8 mouse cellular contexts compared by ENCODE assay signal in genomic region chr1:59163030-59163461, GRCm38 (mm10). TPM values are rescaled to one million over a fixed set of nuclear protein-coding genes. Genes with fewer than 3 reads are reported as not detected.
DNase-seq lines count a peak whose midpoint lies in the region; ATAC-seq and TF ChIP-seq lines count a peak whose summit lies in the region.

Mpp4 (minus strand) TSS chr1:59163389.

- peak within 1 kb of the TSS; percentile 78 for H3K27ac ChIP-seq in cerebellum, adult 2 months (ENCODE audit: insufficient read depth, low read length)
- H3K27ac ChIP-seq in kidney, embryonic 15.5 days: no peak within 1 kb of the TSS
- no peak within 1 kb of the TSS for H3K27ac ChIP-seq in liver, postnatal 0 days (ENCODE audit: low read depth)

- H3K4me1 ChIP-seq in cerebellum, adult 2 months (ENCODE audit: control insufficient read depth, insufficient read depth, low read length): peaks cover 44% of the 10 kb centered on the region
- H3K4me1 ChIP-seq in kidney, embryonic 15.5 days: peaks cover 3% of the 10 kb centered on the region
- H3K4me1 ChIP-seq in liver, postnatal 0 days (ENCODE audit: insufficient read depth): no peaks in the 10 kb centered on the region

- no peak for ATAC-seq in kidney, embryonic 15.5 days (replicated peaks; ENCODE audit: low FRiP score)
- no peak for ATAC-seq in liver, postnatal 0 days

- H3K36me3 ChIP-seq in kidney, embryonic 15.5 days: peaks cover 34% of the 10 kb centered on the region
- peaks cover 23% of the 10 kb centered on the region for H3K36me3 ChIP-seq in liver, postnatal 0 days (replicated peaks; ENCODE audit: insufficient read depth, low read length)

- no peak for TF ChIP-seq POLR2A in cerebellum, adult 2 months (IDR thresholded peaks at IDR 0.05; ENCODE audit: borderline replicate concordance, insufficient read depth, low read length)

- H3K4me3 ChIP-seq in cerebellum, adult 2 months (replicated peaks; ENCODE audit: insufficient read depth, low read depth, low read length): no peak within 1 kb of the TSS
- H3K4me3 ChIP-seq in kidney, embryonic 15.5 days (replicated peaks): no peak within 1 kb of the TSS
- H3K4me3 ChIP-seq in liver, postnatal 0 days (ENCODE audit: low read depth, low read length): no peak within 1 kb of the TSS

- DNase-seq in cerebellum, adult 2 months: peak; percentile 59 to 68
- DNase-seq in cerebellum, postnatal 4 days (ENCODE audit: low spot score in 2 of 2): no peak
- peak; percentile 50 for DNase-seq in c-Kit-positive CD71-negative TER-119-negative erythroid progenitor cells, embryonic 14.5 days (ENCODE audit: low read depth)
- peak; percentile 30 to 45 for DNase-seq in layer of hippocampus, postnatal 10 days (ENCODE audit: low spot score in 2 of 2)
- DNase-seq in right cerebral cortex, postnatal 10 days (ENCODE audit: low spot score in 2 of 2): peak; percentile 68 to 71
- no peak for DNase-seq in heart, postnatal 10 days
- DNase-seq in liver, postnatal 0 days: no peak

- H3K4me2 ChIP-seq in kidney, embryonic 15.5 days: no peak within 1 kb of the TSS
- no peak within 1 kb of the TSS for H3K4me2 ChIP-seq in liver, postnatal 0 days (ENCODE audit: low read depth, low read length)

- TF ChIP-seq CTCF in cerebellum, adult 2 months (IDR thresholded peaks at IDR 0.05; ENCODE audit: borderline replicate concordance, insufficient read depth, low read depth, low read length): no peak
- TF ChIP-seq CTCF in liver, postnatal 0 days (IDR thresholded peaks at IDR 0.05; ENCODE audit: low read depth): no peak

- no peaks in the 10 kb centered on the region for H3K27me3 ChIP-seq in cerebellum, adult 2 months (ENCODE audit: control insufficient read depth, insufficient read depth, low read length)
- H3K27me3 ChIP-seq in kidney, embryonic 15.5 days: no peaks in the 10 kb centered on the region
- no peaks in the 10 kb centered on the region for H3K27me3 ChIP-seq in liver, postnatal 0 days (ENCODE audit: insufficient read depth, low read length)

- H3K9ac ChIP-seq in kidney, embryonic 15.5 days: no peak within 1 kb of the TSS
- H3K9ac ChIP-seq in liver, postnatal 0 days (replicated peaks): no peak within 1 kb of the TSS

- intact Hi-C loops in heart, postnatal 10 days (cut with DNase I): no loop called here

- WGBS in cerebellum, adult 2 months: 20% methylated on average over 12 of the region's 12 CpGs
- 72% methylated on average over 12 of the region's 12 CpGs for WGBS in kidney, embryonic 15.5 days
- WGBS in liver, postnatal 0 days (ENCODE audit: insufficient replicate concordance): 35% methylated on average over 12 of the region's 12 CpGs

- H3K9me3 ChIP-seq in kidney, embryonic 15.5 days (replicated peaks): no peaks in the 10 kb centered on the region
- no peaks in the 10 kb centered on the region for H3K9me3 ChIP-seq in liver, postnatal 0 days (ENCODE audit: low read length)

- TF ChIP-seq EP300 in liver, postnatal 0 days (IDR thresholded peaks at IDR 0.05; ENCODE audit: low read depth): no peak

RNA-seq across cellular contexts. Expression of gene Mpp4, which starts in this region (rescaled TPM):
- 12.0 and 12.9 TPM in 2 replicates for polyA plus RNA-seq in cerebellum, adult 2 months (2012; rRNA removed)
- 1 to 10 TPM in 1 of 2 experiments, under 1 TPM in 1; 0.89 to 1.0 TPM for total RNA-seq in layer of hippocampus, postnatal 10 days (2021)
- 0.27 and 0.35 TPM in 2 replicates for polyA plus RNA-seq in kidney, embryonic 15.5 days (2015; fragmentation: Nextera tagmentation; extraction: Ambion mirVana)
- total RNA-seq in heart, postnatal 10 days (2021): under 1 TPM in 1 of 2 experiments, not detected in 1; 0.24 TPM
- 0.28 and 0.31 TPM in 2 replicates for polyA plus RNA-seq in liver, postnatal 0 days (2015; fragmentation: Nextera tagmentation; extraction: Ambion mirVana)

Comparison
In these comparisons a context has a peak if more than half of its experiments do, and no peak if none do; other contexts are left out.
1. DNase-seq: peak in cerebellum, adult 2 months (2 of 2), c-Kit-positive CD71-negative TER-119-negative erythroid progenitor cells, embryonic 14.5 days (single experiment), layer of hippocampus, postnatal 10 days (2 of 2) and right cerebral cortex, postnatal 10 days (2 of 2); none in cerebellum, postnatal 4 days (0 of 2), heart, postnatal 10 days (0 of 2) and liver, postnatal 0 days (single experiment).